Mouse (Mus musculus): Measurements from ENCODE around the gene B3gnt8.

DNA sequence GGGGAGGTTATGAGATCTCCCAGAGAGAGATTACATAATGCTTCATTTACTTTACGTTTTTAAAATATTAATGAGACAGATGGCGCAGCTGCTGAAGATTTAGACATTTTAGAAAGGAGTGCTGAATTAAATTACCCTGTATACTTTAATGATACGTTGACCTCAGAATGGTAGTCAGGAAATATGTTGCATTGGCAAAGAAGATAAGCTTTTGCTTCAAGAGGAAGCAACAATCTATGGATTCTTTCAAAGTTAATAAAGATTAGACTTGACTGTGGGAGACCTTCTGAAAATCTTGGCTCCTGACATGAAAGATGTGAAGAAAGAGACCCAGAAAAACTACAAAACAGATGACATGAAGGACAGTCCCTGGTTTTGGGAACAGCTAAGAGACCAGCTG is 32.6 kb upstream of the B3gnt8 start:
- TF ChIP-seq CTCF (IDR thresholded peaks at IDR 0.05; ENCODE audit: low read depth) (no peak), EP300 (IDR thresholded peaks at IDR 0.05; ENCODE audit: low read depth) (no peak)

All from heart, postnatal 0 days (tissue).